Mouse (Mus musculus): ENCODE measurements around the gene Slit1. TPM values are rescaled to one million over a fixed set of nuclear protein-coding genes. Genes with fewer than 3 reads are reported as not detected.

Gene Slit1
- polyA plus RNA-seq, 1 experiment: 2.7 TPM

DNA sequence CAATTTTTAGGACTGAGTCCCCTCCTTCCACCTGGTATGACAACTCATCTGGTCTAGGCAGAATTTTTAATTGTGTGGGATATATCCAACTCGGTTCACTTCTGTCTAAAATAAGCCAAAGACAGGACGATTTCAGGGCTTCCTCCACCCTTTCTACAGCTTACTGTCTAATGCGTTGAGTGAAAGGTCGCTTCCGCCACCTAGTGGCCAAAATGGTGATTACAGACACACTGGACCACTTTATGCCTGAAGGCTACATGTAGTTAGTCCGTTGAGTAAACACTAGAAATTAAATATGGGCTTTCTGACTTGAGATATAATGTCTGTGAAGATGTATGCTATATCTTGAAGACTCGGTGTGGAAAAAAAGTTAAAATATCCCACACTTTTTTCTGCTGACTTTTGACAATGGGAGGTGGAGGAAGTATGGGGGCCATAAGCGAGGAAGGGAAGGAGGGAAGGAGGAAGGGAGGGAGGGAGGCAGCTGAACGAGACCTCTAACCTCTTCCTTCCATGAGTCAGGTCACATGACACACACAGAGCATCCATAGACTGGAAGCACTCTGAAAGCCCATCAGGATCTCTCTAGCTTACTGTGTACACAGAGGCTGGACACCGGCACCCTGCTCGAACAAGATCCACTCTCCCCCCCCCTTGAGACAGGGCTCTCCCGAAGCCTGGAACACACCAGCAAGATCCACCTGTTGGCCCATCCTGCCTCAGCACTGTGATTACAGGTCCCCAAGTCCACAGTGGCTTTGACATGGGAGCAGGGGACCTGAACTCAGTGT, 20.6 kb upstream of the Slit1 start:
- TF ChIP-seq CTCF (IDR thresholded peaks at IDR 0.05; ENCODE audit: control insufficient read depth, insufficient read depth, low read length) (peak; percentile 68), POLR2A (IDR thresholded peaks at IDR 0.05; ENCODE audit: borderline replicate concordance, control insufficient read depth, low read depth, low read length) (no peak)
- no peak overlapping the region for H3K27ac ChIP-seq (ENCODE audit: control insufficient read depth, insufficient read depth, low read depth, low read length, poor library complexity)
- H3K4me3 ChIP-seq (replicated peaks; ENCODE audit: control insufficient read depth, low read depth, low read length): no peak overlapping the region
- WGBS: 24% methylated on average over 12 of the region's 12 CpGs
- no peaks in the 10 kb centered on the region for H3K4me1 ChIP-seq (ENCODE audit: control insufficient read depth, insufficient read depth, low read length)

DNA sequence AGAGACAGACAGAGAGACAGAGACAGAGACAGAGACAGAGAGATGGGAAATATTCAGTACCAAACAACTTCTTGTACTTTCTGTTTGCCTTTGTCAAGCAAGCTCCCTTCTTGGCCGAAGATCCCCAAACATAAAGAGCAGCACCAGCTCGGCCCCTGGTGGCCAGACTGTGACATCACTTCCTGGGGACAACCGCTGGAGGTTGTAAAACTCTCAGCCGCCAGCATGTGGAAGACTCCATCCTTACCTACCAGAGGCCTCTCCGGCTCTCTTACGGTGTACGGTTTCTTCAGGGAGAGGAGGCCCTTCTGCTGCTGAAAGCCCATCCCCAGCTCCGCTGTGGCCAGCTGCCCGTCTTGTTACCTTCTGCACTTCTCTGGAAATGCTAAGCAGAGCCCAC, 18.1 kb upstream of the Slit1 start:
- WGBS: 62% methylated on average over 9 of the region's 9 CpGs
- TF ChIP-seq POLR2A (IDR thresholded peaks at IDR 0.05; ENCODE audit: borderline replicate concordance, control insufficient read depth, low read depth, low read length): no peak
- TF ChIP-seq CTCF (IDR thresholded peaks at IDR 0.05; ENCODE audit: control insufficient read depth, insufficient read depth, low read length): peak; percentile 49; the same call in 1 of the 2 replicates
- H3K4me1 ChIP-seq (ENCODE audit: control insufficient read depth, insufficient read depth, low read length): no peaks in the 10 kb centered on the region
- H3K27ac ChIP-seq (ENCODE audit: control insufficient read depth, insufficient read depth, low read depth, low read length, poor library complexity): no peak overlapping the region
- no peak overlapping the region for H3K4me3 ChIP-seq (replicated peaks; ENCODE audit: control insufficient read depth, low read depth, low read length)

DNA sequence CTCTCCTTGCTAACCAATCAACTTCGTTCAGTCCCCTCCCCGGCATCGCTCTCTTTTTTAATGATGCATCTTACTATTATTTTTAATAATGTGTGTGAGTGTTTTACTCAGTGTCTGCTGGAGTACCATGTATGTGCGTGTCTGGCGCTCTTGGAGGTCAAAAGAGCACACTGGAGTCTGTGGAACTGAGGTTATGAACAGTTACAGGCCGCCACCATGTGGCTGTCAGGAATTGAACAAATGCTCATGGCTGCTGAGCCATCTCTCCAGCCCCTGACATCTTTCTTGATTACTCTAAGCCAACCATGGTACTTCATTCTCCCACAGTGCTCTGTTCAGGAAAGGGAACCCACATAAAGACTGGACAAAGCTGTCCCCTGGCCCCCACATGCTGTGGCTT, 16.3 kb upstream of the Slit1 start:
- Histone ChIP-seq H3K4me1 (ENCODE audit: control insufficient read depth, insufficient read depth, low read length) (no peaks in the 10 kb centered on the region), H3K27ac (ENCODE audit: control insufficient read depth, insufficient read depth, low read depth, low read length, poor library complexity) (no peak overlapping the region), H3K4me3 (replicated peaks; ENCODE audit: control insufficient read depth, low read depth, low read length) (no peak overlapping the region)
- 82% methylated on average over 6 of the region's 6 CpGs for WGBS
- no peak for TF ChIP-seq CTCF (IDR thresholded peaks at IDR 0.05; ENCODE audit: control insufficient read depth, insufficient read depth, low read length)
- TF ChIP-seq POLR2A (IDR thresholded peaks at IDR 0.05; ENCODE audit: borderline replicate concordance, control insufficient read depth, low read depth, low read length): no peak

DNA sequence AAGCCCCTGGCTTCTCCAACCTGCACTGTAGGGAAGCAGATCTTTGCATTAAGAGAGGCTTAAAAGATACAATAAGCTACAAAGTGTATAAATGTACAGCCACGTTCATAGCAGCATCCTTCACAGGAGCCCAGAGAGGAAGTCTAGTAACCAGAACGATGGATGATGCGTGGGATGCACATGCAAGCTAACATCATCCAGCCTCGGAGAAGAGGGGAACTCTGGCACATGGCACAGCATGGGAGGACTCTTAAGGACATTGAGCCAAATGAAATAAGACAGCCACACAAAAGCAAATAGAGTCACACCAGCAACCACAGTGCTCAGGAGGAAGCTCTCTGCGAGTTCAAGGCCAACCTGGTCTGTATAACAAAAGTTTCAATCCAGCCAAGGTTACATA, 15.8 kb upstream of the Slit1 start:
- 87% methylated on average over 5 of the region's 5 CpGs for WGBS

DNA sequence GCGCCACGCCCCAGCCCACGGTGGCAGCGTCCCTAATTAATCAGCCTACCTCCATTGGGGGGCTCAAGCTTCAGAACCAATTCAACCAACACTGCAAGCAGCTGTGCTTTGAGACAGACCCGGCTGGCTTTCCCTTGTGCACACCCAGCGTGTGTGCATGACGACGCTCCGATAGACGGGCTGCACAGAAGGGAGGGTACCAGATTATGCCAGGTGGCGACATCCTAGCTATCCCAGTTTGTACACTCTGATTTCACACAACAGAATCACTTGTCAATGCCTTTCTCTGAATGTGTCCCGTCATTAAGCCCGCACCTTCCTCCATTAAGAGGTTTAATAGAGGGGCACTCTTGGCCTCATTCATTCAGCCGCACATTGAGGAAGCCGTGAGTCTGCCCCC, 11.3 kb upstream of the Slit1 start:
- WGBS: 82% methylated on average over 15 of the region's 15 CpGs

More for the DNA sequence above, 15.8 kb upstream of the Slit1 start:
- no peak overlapping the region for H3K4me3 ChIP-seq (replicated peaks; ENCODE audit: control insufficient read depth, low read depth, low read length)
- no peaks in the 10 kb centered on the region for H3K4me1 ChIP-seq (ENCODE audit: control insufficient read depth, insufficient read depth, low read length)
- TF ChIP-seq POLR2A (IDR thresholded peaks at IDR 0.05; ENCODE audit: borderline replicate concordance, control insufficient read depth, low read depth, low read length): no peak
- no peak for TF ChIP-seq CTCF (IDR thresholded peaks at IDR 0.05; ENCODE audit: control insufficient read depth, insufficient read depth, low read length)
- no peak overlapping the region for H3K27ac ChIP-seq (ENCODE audit: control insufficient read depth, insufficient read depth, low read depth, low read length, poor library complexity)

DNA sequence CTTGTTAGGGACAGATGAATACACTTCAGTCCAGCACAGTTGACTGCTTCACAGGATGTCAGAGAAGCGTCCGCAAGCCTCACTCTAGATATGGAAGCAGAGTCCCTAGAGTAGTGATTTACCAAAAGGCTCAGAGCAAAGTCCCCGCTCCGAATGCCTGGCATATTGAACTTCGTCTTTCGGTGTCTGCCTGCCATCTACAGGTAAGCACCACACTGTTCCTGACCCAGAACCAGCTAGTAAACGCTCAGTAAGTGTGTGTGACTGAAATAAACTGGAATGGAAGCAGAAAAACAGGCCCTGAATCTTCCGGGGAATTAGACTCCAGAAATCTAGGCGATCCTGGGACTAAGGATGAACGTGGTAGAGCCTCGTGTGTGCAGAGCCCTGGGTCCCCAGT, 8.4 kb upstream of the Slit1 start:
- WGBS: 70% methylated on average over 11 of the region's 11 CpGs
- no peak overlapping the region for H3K4me3 ChIP-seq (replicated peaks; ENCODE audit: control insufficient read depth, low read depth, low read length)
- no peak overlapping the region for H3K27ac ChIP-seq (ENCODE audit: control insufficient read depth, insufficient read depth, low read depth, low read length, poor library complexity)
- TF ChIP-seq POLR2A (IDR thresholded peaks at IDR 0.05; ENCODE audit: borderline replicate concordance, control insufficient read depth, low read depth, low read length) (no peak), CTCF (IDR thresholded peaks at IDR 0.05; ENCODE audit: control insufficient read depth, insufficient read depth, low read length) (no peak)
- no peaks in the 10 kb centered on the region for H3K4me1 ChIP-seq (ENCODE audit: control insufficient read depth, insufficient read depth, low read length)

More for the DNA sequence above, 11.3 kb upstream of the Slit1 start:
- no peak for TF ChIP-seq CTCF (IDR thresholded peaks at IDR 0.05; ENCODE audit: control insufficient read depth, insufficient read depth, low read length)
- TF ChIP-seq POLR2A (IDR thresholded peaks at IDR 0.05; ENCODE audit: borderline replicate concordance, control insufficient read depth, low read depth, low read length): no peak
- Histone ChIP-seq H3K27ac (ENCODE audit: control insufficient read depth, insufficient read depth, low read depth, low read length, poor library complexity) (no peak overlapping the region), H3K4me1 (ENCODE audit: control insufficient read depth, insufficient read depth, low read length) (no peaks in the 10 kb centered on the region), H3K4me3 (replicated peaks; ENCODE audit: control insufficient read depth, low read depth, low read length) (no peak overlapping the region)

DNA sequence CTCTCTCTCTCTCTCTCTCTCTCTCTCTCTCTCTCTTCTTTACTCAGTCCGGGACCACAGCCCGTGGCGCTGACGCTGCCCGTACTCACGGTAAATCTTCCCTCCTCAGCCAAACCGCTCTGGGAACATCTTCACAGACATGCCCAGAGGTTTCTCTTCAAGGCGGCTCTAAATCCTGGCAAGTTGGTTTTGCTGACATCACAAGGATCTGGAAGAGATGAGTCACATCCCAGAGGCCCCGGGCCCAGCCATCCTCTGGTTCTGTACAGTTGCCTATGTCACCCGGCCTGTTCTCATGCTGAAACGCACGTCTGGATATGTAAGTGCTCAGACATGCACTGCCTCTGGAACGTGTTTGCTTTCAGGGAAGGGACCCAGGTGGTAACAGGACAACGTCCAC, 4.0 kb upstream of the Slit1 start:
- no peak for TF ChIP-seq CTCF (IDR thresholded peaks at IDR 0.05; ENCODE audit: control insufficient read depth, insufficient read depth, low read length)
- no peak for TF ChIP-seq POLR2A (IDR thresholded peaks at IDR 0.05; ENCODE audit: borderline replicate concordance, control insufficient read depth, low read depth, low read length)
- WGBS: 87% methylated on average over 14 of the region's 14 CpGs
- Histone ChIP-seq H3K4me3 (replicated peaks; ENCODE audit: control insufficient read depth, low read depth, low read length) (no peak overlapping the region), H3K4me1 (ENCODE audit: control insufficient read depth, insufficient read depth, low read length) (no peaks in the 10 kb centered on the region), H3K27ac (ENCODE audit: control insufficient read depth, insufficient read depth, low read depth, low read length, poor library complexity) (no peak overlapping the region)

DNA sequence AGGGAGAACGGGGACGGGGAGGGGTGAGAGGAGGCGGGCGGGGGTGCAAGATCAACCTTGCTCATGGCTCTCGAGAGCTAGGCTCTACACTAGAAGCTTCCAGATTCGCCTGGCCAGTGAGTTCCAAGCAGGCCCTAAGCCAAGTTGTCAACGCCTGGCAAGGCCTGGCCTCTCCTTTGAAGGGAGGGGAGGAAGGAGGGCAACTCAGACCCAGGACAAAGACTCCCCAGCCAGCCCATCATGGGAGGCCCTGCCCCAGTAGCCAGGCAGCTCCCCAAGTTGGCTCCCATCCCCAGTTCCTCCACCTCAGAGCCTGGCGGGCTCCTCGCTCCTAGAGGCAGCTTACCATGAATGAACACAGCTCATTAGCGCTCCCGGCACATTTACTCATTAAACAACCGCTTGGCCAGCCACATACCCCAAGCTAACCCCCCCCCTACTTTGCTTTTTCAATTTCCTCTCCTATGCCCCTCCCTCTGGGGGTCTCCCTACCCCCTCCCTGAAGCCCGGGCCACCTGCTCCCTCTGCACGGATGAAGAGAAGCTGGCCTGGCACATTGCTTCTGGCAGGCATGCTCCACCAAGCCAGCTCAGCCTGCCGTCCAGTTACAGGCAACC, 2.6 kb upstream of the Slit1 start:
- WGBS: 70% methylated on average over 15 of the region's 15 CpGs
- H3K4me3 ChIP-seq (replicated peaks; ENCODE audit: control insufficient read depth, low read depth, low read length): no peak overlapping the region
- H3K4me1 ChIP-seq (ENCODE audit: control insufficient read depth, insufficient read depth, low read length): no peaks in the 10 kb centered on the region
- TF ChIP-seq CTCF (IDR thresholded peaks at IDR 0.05; ENCODE audit: control insufficient read depth, insufficient read depth, low read length) (no peak), POLR2A (IDR thresholded peaks at IDR 0.05; ENCODE audit: borderline replicate concordance, control insufficient read depth, low read depth, low read length) (no peak)
- H3K27ac ChIP-seq (ENCODE audit: control insufficient read depth, insufficient read depth, low read depth, low read length, poor library complexity): no peak overlapping the region

All from bone marrow, adult 2 months (tissue).